Mouse (Mus musculus) layer of hippocampus, postnatal 10 days (tissue): Measurements from ENCODE around the gene Tnpo2. TPM values are rescaled to one million over a fixed set of nuclear protein-coding genes. Genes with fewer than 3 reads are reported as not detected.

Experiments used
- DNase-seq, 2 experiments: peaks; one replicate each; pipeline ENCODE4 v3.0.0; 2021; ENCODE audit warnings: low spot score in 2 of 2
- total RNA-seq, 2 experiments: library from RNA; stranded (reverse); gene quantifications; 2 replicates each; pipeline ENCODE4 v1.2.3; 2021

Gene Tnpo2
- total RNA-seq, 2 experiments from 2014 or later, result 125 to 160 TPM

DNA sequence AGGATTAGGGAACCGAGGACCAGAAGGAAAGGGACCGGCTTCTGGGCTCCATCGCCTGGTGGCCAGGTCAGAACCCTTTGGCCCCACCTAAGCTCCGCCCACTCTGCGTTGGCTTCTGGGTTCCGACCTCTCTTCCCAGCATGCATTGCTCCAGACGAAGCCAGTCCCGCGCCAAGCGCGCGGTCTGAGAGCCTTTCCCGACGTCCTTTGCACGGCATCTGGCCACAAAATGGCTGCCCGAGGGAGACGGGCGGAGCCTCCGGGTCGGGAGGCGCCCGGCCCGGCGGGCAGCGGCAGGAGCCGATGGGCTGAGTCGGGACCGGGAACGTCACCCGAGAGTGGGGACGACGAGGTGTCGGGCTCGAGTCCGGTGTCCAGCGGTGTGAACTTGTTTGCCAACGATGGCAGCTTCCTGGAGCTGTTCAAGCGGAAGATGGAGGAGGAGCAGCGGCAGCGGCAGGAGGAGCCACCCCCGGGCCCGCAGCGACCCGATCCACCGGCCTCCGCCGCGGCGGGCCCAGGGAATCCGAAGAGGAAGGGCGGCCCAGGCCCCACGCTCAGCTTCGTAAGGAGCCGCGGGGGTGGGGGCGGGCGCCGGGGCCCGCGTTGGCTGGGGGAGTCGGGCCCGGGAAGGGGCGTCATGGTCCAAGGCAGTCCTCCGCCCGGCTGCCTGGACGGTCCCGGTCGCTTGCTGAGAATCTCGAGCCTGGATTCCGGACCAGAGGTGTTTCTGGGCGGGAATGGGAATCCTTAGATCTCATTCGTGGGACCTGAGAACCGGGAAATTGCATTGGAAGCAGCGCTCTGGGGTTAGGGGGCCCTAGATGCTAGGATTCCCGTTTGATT, 9.8 kb upstream of the Tnpo2 start, which contains the start of gene Trir:
TSS of gene Trir (plus strand) at position 154 of the 846 bp plus-strand sequence.
- peak; percentile 94 to 97 for DNase-seq

DNA sequence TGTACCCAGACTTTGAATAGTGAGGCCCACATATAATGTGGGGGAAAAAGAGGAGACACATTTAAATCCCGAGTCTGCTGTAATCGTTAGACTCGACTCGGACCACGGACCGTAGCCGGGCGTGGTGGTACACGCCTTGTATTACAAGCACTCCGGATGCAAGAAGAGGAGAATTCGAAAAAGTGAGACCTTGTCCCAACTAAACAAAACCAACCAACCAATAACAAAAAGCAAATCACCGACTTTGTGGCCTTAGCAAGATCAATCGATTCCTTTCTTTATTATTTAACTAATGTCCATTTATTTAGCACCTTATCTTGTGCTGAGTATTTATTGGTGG, 9.2 kb upstream of the Tnpo2 start:
- DNase-seq, result no peak

DNA sequence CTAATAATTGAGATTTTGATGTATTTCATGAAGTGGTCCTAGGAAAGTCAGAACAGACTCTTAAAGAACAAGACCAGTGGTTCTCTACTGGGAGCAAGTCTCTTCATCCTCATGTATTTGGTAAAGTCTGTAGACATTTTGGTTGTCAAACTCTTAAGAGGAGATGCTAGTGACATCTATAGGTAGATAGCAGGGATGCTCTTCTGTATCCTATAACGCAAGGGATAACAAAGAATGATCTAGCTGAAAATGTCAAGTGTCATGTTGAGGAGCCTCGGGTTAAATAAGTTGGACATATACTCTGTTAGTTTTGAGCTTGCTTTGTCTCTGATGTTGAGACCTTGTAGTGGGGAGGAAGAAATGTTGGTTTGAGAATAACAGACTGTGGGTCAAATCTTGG, 8.8 kb upstream of the Tnpo2 start:
- no peak for DNase-seq

DNA sequence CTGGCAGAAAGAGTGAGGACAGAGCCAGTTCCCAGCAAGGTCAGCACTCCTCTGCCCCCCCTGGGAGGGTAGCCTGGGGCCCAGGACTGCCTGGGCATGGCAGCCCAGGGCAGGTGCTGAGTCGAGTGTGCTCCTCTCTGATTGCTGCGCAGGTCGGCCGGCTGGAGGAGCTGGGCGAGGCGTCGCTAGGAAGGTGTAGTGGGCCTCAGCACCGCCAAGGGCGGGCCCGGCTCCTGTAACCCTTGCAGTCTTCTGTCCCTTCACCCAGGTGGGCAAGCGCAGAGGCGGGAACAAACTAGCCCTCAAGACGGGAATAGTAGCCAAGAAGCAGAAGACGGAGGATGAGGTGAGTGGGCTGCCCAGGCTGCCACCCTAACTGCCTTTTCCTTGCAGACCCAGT, 7.4 kb upstream of the Tnpo2 start:
- DNase-seq, result no peak

DNA sequence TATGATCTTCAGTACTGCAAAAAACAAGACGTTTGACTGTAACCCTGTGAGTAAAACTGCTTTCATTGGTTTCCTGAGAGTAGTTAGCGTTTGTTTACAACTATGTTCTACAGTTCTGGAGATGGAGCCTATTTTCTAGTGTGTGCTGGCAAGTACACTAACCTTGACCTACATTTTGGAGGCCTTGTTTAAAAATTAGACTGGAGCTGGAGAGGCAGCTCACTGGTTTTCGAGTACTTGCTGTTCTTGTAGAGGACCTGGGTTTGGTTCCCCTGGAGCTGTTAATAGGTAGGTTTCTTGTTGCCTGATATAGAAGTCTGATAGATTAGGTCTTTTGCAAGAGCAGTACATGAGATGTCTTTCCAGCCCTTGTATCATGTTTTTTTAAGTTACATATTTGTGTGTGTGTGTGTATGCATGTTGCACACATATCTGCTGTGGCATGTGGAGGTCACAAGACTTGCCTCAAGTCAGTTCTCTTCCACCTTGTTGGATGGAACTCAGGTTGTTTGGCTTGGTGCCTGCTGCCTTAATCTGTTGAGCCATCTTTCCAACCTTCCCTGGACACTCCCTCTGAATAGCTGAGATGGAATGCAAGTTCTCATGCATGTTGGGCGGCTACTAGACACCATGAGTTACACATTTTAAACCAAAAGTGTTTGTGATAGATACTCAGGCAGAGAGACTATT, 3.9 kb upstream of the Tnpo2 start:
- DNase-seq, result no peak

DNA sequence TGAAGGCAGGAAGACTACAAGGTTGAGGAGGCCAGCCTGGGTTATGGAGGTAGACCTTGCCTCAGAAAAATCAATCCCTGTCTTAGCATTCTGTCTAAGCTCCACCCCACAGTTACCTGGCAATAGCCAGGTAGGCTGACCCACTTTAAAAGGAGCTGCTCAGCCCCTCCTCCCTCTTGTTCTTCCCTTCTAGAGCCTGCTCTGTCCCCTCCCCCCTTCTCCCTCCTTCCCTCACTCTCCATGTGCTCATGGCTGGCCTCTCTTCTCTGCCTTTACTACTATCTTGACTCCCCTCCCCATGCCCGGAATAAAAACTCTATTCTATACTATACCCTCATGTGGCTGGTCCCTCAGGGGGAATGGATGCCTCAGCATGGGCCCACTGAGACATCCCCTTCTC, 2.8 kb upstream of the Tnpo2 start:
- no peak for DNase-seq

DNA sequence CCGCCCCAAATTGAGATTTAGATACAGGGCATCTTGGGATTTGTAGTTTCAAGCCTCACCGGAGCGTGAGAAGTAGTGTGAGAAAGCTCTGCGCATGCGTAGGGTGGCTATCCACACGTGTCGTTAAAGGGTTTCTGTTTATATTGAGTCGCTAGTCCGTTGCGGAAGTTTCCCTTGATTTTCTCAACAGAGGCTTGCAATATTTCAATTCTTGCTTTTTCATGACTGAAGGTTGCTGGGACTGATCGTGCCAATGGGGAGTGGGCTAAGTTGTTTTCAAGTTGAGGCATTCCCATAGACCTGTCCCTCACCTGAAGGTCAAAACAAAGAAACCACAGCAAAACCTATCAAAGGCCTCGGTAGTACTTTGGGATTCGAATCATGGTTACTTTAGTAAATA, 2.0 kb upstream of the Tnpo2 start:
- peak; percentile 69 to 77 for DNase-seq

DNA sequence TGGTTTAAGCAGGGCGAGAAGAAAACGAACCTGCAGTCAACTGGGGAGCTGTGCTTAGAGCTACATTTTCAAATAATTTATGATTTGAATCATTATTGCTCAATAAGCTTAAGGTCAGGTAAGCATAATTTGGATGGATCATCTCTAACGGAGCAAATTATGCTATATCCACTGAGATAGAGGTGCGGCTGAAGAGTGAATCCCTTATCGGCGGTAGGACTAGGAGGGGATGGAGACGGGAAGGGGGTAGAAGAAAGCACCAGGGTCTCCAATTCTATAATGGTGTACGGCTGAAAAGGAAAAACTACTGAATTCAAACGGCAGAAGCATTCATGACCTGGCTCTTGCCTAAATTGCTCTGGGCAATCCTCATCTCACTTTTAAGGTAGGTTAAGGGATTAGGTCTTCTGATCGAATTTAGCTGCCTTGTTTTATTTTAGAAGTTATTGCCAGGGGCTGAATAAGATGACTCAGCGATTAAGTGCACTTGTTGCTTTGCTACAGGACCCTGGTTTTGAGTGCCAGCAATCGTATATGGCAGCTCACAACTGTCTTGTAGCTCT, 1.5 kb upstream of the Tnpo2 start:
- no peak for DNase-seq

DNA sequence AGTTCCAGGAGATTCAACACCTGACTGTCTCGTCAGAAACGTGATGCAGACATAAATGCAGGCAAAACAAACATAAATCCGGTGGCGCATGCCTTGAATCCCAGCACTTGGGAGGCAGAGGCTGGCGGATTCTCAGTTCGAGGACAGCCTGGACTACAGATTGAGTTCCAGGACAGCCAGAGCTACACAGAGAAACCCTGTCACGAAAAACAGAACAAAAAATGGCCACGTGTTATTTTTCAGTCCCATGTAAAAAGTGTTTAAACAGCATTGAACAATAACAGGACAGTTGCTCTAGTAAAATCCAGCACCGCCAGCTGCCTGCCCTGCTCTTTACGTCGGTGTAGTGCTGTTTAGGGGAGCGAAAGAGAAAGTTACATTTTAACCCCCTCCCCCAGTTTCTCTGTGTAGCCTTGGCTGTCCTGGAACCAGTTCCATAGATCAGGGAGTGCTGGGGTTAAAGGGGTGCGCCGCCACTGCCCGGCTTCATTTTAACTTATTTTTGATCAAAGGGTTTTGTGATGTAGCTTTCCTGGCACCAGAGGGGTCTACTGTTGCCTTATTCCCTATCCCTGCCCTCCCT, 896 bp upstream of the Tnpo2 start:
- no peak for DNase-seq

DNA sequence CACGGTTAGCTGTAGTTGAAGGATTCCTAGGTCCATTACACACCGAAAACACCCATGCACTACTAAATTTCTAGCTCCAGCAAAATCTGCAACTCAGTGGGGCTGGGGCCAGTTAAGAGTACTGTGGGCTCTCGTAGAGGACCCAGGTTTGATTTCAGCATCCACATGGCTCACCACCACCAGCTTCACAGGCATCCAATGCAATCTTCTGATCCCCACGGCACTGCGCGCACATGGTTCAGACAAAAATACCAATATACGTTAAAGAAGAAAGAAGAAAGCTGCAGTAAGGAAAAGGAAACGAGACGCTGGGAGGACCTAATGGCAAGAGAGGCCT, 366 bp upstream of the Tnpo2 start:
- DNase-seq, result no peak

DNA sequence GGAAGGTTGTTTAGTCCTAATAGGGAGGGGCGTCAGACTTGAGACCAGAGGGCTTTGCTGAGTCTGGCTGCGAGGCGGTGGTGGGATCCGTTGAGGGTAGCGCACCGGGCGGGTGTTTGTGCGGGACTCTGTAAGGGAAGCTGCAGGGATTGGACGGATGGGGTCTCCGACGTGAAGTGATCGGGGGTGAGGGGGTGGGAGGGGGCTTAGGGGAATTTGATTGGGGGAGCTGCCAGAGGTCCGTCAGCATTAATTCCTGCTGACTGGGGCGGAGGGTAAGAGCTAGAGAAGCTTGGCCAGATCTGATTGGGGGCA, 608 bp downstream of the Tnpo2 start:
- DNase-seq, result no peak

DNA sequence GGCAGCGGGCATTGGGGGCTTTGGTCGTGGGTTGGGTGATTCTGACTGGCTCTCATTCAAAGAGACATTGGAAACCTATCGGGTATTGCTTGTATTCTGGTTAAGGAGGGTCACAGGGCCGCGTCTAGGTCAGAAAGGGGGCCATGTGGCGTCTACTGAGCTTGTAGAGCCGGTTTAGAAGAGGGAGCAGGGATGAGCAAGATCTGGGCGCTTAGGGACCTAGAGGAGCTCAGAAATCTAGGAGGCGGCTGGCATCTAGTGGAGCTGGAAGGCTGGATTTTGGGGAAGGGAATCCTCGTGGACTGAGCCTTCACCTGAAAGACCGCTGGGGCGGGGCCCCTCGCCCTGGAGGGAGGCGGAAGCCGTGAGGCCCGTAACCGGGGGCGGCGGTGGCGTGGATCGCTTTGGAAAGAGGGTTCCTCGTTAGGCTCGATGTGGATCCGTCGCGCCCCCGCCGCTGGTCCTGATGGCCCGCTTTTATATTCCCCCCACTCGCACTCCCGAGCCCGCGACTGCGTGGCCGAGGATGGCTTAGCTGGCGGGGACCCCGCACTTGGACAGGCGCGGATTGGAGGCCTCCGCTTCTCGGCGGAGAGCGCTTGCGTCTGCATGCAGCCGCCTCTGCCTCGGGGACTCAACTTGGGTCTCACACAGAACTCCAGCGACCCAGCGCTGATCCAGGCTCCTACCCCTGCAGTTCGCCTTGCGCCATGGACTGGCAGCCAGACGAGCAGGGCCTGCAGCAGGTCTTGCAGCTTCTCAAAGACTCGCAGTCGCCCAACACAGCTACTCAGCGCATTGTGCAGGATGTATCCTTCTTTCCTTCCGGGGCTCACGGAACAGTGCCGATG, 1.2 kb downstream of the Tnpo2 start:
- DNase-seq, result peak; percentile 42 to 57

DNA sequence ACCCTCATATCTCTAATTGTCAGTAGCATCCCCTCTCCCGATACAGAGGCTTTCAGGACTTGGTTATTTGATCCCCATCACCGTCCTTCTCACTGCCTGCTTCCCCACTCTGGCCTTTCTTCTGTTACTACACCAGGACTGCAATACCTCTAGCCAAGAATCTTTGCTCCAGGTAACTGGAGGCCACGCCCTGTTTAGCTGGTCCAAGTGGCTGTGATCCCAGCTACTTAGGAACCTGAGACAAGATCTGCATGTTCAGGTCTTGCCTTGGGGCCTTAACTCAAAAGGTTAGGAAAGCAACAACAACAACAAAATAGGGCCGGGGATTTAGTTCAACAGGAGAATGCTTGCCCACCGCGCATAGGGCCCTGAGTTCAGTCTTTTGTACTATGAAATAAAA, 6.9 kb downstream of the Tnpo2 start:
- no peak for DNase-seq

DNA sequence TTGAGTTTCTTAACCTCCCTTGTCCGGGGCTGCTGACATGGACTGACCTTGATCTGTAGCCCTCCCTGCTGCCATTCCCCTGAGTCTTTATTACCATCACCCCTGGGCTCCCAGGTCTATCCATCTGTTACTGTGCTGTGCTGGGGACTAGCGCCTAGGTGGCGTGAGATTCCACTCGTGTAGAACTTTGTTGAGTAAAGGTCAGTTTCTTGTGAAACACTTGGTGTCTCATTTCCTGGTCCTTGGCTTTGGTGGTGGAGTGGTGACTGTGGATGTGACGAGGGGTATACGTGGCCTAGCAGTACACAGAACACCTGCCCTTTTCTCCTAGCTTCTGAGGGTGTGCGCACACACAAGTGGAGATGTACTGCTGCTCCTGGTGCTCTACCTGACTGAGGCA, 20.7 kb downstream of the Tnpo2 start:
- no peak for DNase-seq

DNA sequence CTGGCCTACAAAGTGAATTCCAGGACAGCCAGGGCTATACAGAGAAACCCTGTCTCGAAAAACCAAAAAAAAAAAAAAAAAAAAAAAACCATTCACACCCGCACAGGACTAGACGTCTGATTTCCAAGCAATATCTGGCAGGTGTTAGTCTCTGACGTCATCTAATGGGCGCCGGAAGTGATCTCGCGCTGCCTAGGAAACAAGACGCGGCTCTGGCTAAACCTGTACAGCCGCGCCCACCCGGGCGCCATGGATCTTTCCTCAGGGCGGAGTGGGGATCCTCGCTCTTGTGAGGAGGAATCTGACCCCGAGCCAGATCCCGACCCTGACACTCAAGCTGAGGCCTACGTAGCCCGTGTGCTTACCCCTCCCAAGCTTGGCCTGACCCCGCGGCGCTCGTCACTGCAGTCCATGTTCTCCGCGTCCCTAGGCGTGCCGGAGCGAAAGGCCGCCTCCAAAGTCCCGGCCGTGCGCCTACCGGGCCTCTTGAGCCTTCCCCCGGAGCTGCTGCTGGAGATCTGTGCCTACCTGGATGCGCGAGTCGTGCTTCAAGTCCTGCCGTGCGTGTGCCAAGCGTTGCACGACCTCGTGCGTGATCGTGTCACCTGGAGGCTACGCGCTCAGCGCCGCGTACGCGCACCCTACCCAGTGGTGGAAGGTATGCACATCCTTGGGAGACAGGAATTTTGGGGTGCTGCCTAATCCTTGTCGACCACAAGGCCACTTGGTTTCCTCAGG, 23.3 kb downstream of the Tnpo2 start, which contains the start of gene Fbxw9:
TSS of gene Fbxw9 (plus strand) at position 177 of the 738 bp plus-strand sequence.
- DNase-seq, result peak; percentile 88 to 89

DNA sequence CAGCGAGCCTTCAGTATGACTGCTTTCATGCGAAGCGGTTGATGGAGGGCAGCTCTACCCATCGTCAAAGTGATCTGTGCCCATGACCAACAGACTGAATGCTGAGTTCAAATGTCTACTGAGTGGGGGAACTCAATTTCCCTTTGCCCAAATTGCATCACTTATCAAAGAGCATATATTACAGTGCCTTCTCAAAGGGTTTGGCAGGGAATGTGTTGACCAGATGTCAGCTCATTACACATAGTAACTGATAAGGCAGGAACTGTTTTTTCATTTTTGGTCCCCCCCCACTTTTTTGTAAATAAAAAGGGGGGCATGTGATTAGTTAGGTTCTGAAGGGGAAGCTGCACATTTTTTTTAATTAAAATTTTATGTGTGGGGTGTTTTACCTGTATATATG, 25.9 kb downstream of the Tnpo2 start:
- DNase-seq, result no peak

DNA sequence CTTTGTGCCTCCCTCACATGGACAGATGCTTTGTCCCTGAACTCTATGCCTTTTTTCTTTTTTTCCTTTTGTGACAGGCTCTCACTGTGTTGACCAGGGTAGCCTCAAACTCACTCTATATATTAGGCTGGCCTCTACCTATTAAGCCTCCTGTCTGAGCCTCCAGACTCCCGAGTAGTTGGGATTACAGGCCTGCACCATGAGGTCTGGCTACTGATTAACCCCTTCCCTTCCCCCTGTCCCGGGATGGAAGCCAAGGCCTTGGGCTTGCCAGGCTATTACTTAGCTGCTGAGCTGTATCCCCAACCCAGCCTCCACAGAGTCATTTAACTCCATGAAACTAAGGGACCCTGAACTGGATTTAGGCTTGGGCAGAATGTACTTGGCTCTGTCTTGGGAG, 28.5 kb downstream of the Tnpo2 start:
- no peak for DNase-seq

DNA sequence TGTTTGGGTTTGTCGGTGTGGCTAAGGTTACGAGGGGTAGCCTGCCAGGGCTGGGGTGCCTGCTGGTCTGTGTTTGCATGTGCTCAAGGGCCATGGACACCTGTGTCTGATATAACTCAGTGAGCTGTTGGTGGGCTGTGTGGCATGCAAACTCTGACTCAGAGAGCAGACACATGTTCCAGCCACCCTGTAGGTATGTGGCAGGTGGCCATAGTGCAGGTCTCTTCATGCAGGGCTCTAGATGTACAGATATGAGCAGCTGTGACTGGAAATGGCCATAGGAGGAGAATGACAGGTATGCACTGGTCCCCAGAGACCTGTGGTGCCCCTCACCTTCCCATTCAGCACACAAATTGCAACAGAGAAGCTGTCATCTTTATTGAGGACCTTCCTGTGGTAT, 30.4 kb downstream of the Tnpo2 start:
- DNase-seq, result no peak

DNA sequence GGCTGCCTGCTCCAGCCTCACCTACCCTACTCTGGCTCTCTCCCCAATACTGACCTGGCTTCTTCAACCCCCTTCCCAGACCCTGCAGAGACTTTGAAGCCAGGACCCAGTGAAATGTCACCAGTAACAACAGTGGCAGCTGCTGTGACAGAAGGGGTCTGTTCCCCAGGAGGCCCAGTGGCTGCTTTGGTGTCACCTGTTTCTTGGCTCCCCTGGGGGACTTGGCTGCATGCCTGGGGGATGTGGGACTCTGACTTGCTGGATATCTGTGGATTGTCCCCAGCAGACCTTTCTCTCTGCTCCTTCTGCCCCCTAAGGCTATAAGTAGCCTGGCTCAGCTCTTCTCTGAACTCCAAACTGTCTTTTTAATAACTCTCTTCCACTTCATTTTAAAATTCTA, 31.3 kb downstream of the Tnpo2 start, which contains the start of gene Gm5741:
TSS of gene Gm5741 (minus strand) at position 1 of the 400 bp plus-strand sequence.
- DNase-seq, result no peak

DNA sequence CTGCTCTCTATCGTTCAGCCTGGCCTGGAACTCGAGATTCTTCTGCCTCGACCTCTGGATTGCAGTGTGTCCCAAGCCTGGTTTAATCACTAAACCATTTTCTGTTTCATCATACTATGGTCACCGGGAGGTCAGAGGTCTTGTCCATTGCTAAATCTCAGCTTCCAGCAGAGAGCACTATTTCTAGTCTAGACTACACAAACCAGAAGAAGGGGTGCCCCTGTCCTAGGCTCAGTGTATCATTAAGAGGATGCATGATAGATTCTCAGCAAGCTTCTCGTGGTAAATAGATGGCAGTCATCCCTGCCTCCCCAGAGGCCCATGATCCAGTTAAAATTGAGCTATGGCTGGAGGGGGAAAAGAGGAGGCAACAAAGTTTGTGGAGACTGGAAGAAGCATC, 34.3 kb downstream of the Tnpo2 start:
- no peak for DNase-seq
